Mouse (Mus musculus): ENCODE measurements around the gene Best2.
A peak's percentile ranks its signal among the peaks of the same experiment; 100 is the strongest.

The Best2 gene

GRCm38 (mm10) chr8:85021514-85022055 lies 7.3 kb upstream of the Best2 start:
- no peak for DNase-seq (ENCODE audit: low spot score)

GRCm38 (mm10) chr8:85017209-85017608 lies 2.9 kb upstream of the Best2 start:
- DNase-seq (ENCODE audit: low spot score), result no peak

DNA sequence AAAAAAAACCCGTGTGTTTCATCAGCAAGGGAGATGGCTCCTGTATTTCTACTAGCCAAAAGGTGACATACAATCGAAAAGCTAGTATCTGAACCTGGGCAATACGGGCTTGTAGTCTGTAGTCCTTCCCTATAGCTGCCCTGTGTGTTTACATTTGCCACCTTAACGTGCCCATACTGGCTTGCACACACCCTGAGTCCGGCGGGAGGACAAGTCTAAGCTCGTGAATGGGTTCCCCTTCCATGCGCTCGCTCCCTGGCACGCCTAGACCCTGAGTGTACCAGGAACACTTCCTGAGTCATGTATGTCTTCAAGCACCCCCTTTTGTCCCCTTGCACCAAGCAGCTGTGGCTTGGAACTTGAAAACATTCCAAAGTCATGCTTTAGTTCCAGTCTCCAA lies 2.4 kb upstream of the Best2 start:
- DNase-seq (ENCODE audit: low spot score), result peak; percentile 77

DNA sequence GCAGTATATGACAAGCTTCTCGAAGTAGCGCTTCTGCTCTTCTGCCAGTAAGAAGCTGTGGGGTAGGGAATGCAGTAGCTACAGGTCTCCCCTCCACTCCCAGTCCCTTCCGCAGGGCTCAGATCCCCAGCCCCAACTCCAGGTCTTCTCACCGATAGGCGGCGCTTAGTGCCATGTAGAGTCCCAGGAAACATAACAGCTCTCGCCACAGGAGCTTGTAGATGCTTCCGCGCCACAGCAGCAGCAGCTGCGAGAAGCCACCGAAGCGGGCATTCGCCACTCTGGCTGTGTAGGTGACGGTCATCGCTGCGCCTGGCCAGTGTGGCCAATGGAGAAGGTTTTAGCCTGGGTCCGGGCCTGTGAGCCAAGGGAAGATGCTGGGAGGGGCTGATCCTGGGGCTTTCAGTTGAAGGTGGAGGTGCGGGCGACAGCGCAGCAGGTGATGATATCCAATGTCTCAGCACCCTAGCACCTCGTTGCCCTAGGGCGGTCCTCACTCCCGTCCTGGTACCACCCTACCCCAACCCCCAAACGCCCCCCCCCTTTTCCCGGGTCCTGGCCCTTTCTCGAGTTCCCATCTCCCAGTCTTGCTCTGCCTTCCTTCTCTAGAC lies 996 bp downstream of the Best2 start:
- peak; percentile 79 for DNase-seq (ENCODE audit: low spot score)

DNA sequence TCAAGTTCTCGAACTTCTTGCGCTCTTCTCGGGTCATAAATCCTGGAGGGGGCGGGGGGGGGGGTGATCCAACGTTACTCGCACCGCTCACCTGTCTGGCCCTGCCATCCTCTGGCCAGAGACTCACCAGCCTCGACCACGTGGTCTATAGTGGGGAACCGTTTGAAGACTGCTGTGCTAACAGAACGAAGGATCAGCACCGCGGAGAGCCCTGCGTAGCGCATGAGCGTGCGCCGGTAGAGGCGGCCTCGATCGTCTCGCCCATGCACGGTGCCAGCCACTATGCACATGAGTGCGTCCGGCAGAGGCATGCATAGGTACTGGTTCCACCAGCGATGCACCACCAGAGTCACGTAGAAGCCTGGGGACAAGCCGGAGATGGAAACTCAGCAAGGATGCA lies 3.1 kb downstream of the Best2 start:
- DNase-seq (ENCODE audit: low spot score), result no peak

DNA sequence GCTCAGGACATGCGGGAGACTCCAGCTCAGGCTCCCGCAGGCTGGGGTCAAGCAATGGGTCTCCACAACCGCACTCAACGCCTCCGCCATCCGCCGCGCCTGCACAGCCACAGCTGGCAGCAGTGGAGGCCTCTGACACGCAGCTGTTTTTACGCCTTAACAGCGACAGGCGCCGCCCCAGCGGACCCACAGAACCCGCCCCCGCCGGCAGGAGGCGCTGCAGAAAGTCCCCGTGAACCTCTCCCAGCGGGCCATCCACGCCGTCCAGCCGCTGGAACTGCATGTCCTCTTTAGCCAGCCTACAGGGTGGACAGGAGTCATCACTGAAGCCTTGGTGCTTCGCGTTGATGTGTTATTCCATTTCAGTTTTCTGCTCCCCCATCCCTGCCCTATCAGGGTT lies 6.6 kb downstream of the Best2 start:
- DNase-seq (ENCODE audit: low spot score), result no peak

GRCm38 (mm10) chr8:84997649-84998295 lies 16.6 kb downstream of the Best2 start:
- DNase-seq (ENCODE audit: low spot score), result peak; percentile 93

GRCm38 (mm10) chr8:84996978-84997377 lies 17.4 kb downstream of the Best2 start:
- no peak for DNase-seq (ENCODE audit: low spot score)

DNA sequence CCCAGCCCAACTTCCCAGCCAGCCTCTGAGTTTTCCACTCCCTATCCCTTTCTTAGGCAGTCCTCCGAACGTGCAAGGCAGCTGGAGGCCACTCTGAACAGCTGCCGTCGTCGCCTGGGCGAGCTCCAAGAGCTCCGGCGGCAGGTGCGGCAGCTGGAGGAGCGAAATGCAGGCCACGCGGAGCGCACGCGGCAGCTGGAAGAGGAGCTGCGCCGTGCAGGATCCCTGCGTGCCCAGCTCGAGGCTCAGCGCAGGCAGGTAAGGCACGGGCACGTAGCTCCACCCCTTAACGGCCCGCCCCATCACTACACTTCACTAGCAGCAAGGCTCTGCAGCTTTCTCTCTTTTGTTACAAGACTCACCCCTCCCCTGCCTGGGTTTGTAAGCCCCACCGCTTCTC lies 18.7 kb downstream of the Best2 start:
- DNase-seq (ENCODE audit: low spot score), result no peak

DNA sequence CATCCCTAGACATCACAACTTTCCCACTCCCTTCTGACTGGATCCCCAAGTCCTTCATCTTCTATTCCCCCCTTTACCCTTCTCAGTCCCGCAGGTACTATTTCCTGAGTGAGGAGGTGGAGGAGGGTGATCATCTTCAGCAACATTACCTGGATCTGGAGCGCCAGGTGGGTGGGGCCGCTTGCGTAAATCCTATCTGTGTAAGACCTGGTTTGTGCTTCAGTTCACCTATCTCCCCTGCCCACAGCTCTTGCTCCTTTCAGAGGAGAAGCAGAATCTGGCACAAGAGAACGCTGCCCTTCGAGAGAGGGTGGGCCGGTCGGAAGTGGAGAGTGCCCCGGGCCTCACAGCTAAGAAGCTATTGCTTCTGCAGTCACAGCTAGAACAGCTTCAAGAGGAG lies 20.0 kb downstream of the Best2 start:
- DNase-seq (ENCODE audit: low spot score), result no peak

GRCm38 (mm10) chr8:84990836-84991235 lies 23.5 kb downstream of the Best2 start:
- DNase-seq (ENCODE audit: low spot score), result peak; percentile 87

- DNase-seq (ENCODE audit: low spot score), result peak; percentile 98
Observed at GRCm38 (mm10) chr8:84990349-84990748, 24.0 kb downstream of the Best2 start, which contains the start of gene Hook2. Gene Hook2 (plus strand): TSS chr8:84990603.

DNA sequence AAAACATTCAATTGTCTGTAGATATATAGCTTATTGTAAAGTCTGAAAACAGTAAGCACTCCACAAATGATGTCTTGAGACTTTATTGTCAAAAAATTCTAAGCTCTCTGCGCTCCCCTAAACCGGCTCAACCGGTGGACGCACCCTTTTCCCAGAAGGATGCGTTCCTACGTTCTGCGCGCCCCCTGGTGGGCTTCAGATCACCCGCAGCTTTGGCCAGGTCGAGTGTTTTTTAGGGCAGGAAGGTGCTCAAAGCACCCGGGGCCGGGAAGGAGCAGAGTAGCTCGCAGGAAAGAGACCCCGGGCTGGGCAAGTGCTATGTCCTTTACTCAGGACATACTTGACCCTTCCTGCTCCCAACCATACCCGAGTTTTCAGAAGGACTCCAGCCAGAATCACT lies 24.5 kb downstream of the Best2 start:
- peak; percentile 98 for DNase-seq (ENCODE audit: low spot score)

GRCm38 (mm10) chr8:84989311-84989731 lies 25.0 kb downstream of the Best2 start:
- peak; percentile 75 for DNase-seq (ENCODE audit: low spot score)

DNA sequence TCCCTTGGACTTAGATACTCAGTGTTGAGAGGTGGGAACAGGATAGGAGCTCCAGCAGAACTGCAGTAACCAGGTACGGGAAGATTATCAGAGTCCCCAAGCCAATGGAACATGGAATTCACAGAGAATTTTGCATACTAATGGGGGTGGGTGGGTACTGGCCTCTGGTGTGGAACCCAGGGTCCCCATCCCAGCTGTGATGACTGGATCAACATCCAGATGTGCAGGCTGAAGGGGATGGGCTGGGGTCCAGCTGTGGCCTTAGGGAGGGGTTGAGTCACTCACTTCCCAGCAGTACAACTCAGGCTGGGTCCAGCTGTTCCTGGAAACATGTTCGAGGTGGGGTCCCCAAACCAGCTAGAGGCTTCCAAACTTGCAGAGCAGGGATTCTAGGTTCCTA lies 26.4 kb downstream of the Best2 start:
- no peak for DNase-seq (ENCODE audit: low spot score)

DNA sequence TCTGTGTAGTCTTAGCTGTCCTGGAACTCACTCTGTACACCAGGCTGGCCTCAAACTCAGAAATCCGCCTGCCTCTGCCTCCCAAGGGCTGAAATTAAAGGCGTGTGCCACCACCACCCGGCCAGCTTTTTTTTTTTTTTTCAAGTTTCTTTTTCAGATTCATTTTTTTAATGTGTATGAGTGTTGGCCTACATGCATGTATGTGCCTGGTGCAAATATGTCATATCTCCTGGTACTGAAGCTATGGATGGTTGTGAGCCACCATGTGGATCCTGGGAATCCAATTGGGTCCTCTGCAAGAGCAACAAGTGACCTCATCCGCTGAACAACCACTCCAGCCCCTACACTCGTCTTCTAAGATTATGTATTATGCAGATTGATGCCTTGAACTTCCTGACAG lies 26.9 kb downstream of the Best2 start:
- DNase-seq (ENCODE audit: low spot score), result no peak

- DNase-seq (ENCODE audit: low spot score), result no peak
Observed at GRCm38 (mm10) chr8:84986379-84986945, 27.9 kb downstream of the Best2 start.

GRCm38 (mm10) chr8:84985684-84986378 lies 28.5 kb downstream of the Best2 start:
- DNase-seq (ENCODE audit: low spot score), result peak; percentile 92

- no peak for DNase-seq (ENCODE audit: low spot score)
Observed at GRCm38 (mm10) chr8:84985049-84985683, 29.2 kb downstream of the Best2 start.

DNA sequence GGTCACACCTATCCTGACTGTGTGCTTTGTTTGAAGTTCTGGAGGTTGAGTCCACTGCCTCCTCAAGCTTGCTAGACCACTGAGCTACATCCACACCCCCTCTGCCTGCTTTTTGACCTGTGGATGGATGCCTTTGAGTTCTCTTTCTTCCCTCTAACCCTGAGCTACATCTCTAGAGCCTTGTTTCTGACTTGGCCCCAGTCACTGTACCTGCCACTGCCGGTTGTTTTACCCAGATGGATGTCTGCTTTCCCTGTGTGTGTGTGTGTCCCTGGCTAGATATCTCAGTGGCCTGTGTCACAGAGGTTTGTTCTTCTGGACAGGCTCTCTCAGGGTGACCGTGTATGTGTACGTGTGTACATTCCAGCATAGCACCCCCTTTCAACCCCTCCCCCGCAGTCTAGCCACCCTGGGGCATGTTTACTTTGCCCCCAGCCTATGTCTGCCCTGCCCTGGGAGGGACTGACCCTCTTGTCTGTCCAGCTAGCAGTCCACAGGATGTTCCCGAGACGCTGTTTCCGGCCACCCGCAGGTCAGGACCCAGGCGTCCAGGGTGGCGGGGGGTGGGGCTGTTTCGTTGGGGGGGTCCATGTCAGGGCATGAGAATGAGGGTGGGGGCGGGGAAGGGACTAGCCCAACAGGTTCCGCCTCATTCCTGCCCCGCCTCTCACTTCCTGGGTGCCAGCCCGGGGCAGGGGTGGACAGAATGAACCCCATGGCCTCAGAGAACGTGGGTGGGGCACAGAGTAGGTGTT lies 29.9 kb downstream of the Best2 start:
- peak; percentile 78 for DNase-seq (ENCODE audit: low spot score)

GRCm38 (mm10) chr8:84982499-84983011 lies 31.8 kb downstream of the Best2 start:
- DNase-seq (ENCODE audit: low spot score), result peak; percentile 58
